Mouse (Mus musculus): Measurements from ENCODE around the gene Hist1h4n. TPM values are rescaled to one million over a fixed set of nuclear protein-coding genes. Genes with fewer than 3 reads are reported as not detected.
"Not testable (repeated sequence)": the region's sequence is repeated elsewhere in the genome, so short reads cannot be mapped to it uniquely, and the experiment has no call there.

Hist1h4n gene
- polyA plus RNA-seq, 1 experiment from 2014 or later, result 11.8 TPM

- H3K36me3 ChIP-seq (ENCODE audit: control insufficient read depth, insufficient read depth, low read length); DNase-seq (ENCODE audit: low spot score); H3K27me3 ChIP-seq (ENCODE audit: control insufficient read depth, insufficient read depth, low read length); H3K9me3 ChIP-seq (ENCODE audit: control insufficient read depth, low read length); H3K9ac ChIP-seq (ENCODE audit: low read length); H3K4me1 ChIP-seq (ENCODE audit: control insufficient read depth, insufficient read depth, low read length); H3K4me3 ChIP-seq (ENCODE audit: low read depth, low read length); H3K27ac ChIP-seq (replicated peaks; ENCODE audit: low read depth, low read length): not testable (repeated sequence)
- WGBS, result no CpG with 5 or more reads among the region's 24 CpGs
- peak; percentile 48; the same call in 1 of the 2 replicates for ATAC-seq (ENCODE audit: insufficient number of reproducible peaks, low FRiP score, low TSS enrichment, low read depth)
- peak within 1 kb of the TSS; percentile 27 for H3K4me2 ChIP-seq (ENCODE audit: low read depth, severe bottlenecking)
Measured at GRCm38 (mm10) chr13:21811539-21811938, 20.5 kb downstream of the Hist1h4n start, which contains the start of gene Hist1h4m. TSS of gene Hist1h4m (plus strand) at chr13:21811746.

DNA sequence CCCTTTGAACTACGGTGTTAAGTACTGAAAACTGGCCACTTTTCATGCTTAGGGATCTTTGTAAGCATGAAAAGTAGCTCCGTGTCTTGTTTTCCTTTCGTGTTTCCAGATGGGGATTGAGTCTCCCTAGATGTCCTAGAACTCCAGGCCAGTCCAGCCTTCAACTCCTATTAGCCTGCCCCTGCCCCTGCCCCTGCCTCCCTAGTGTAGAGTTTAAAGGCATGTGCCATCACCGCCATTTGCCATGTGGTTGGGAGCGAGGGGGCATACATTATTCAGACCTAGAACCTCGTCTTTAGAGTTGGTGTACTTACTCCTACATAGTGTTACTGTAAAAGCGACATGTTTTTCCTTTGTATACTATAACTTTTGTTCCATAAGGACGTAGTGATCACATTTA is 20.9 kb downstream of the Hist1h4n start:
- H3K9me3 ChIP-seq (ENCODE audit: control insufficient read depth, low read length); H3K4me3 ChIP-seq (ENCODE audit: low read depth, low read length); H3K9ac ChIP-seq (ENCODE audit: low read length); H3K27ac ChIP-seq (replicated peaks; ENCODE audit: low read depth, low read length); DNase-seq (ENCODE audit: low spot score); H3K4me1 ChIP-seq (ENCODE audit: control insufficient read depth, insufficient read depth, low read length); H3K36me3 ChIP-seq (ENCODE audit: control insufficient read depth, insufficient read depth, low read length); H3K4me2 ChIP-seq (ENCODE audit: low read depth, severe bottlenecking); H3K27me3 ChIP-seq (ENCODE audit: control insufficient read depth, insufficient read depth, low read length): not testable (repeated sequence)
- ATAC-seq (ENCODE audit: insufficient number of reproducible peaks, low FRiP score, low TSS enrichment, low read depth), result peak; percentile 42
- no CpG with 5 or more reads among the region's 8 CpGs for WGBS

GRCm38 (mm10) chr13:21810073-21810472 is 21.9 kb downstream of the Hist1h4n start, which contains the start of the genes Hist1h2bq and Hist1h2ao:
TSS of gene Hist1h2bq (minus strand) at chr13:21810197.
TSS of gene Hist1h2ao (plus strand) at chr13:21810465.
- DNase-seq (ENCODE audit: low spot score); H3K9me3 ChIP-seq (ENCODE audit: control insufficient read depth, low read length); H3K9ac ChIP-seq (ENCODE audit: low read length); H3K4me1 ChIP-seq (ENCODE audit: control insufficient read depth, insufficient read depth, low read length); H3K27ac ChIP-seq (replicated peaks; ENCODE audit: low read depth, low read length); H3K4me2 ChIP-seq (ENCODE audit: low read depth, severe bottlenecking); H3K4me3 ChIP-seq (ENCODE audit: low read depth, low read length); H3K27me3 ChIP-seq (ENCODE audit: control insufficient read depth, insufficient read depth, low read length); H3K36me3 ChIP-seq (ENCODE audit: control insufficient read depth, insufficient read depth, low read length): not testable (repeated sequence)
- WGBS, result no CpG with 5 or more reads among the region's 23 CpGs
- ATAC-seq (ENCODE audit: insufficient number of reproducible peaks, low FRiP score, low TSS enrichment, low read depth), result peak; percentile 96

- no CpG with 5 or more reads among the region's 4 CpGs for WGBS
Measured at GRCm38 (mm10) chr13:21803058-21803457, 28.9 kb downstream of the Hist1h4n start.

GRCm38 (mm10) chr13:21797163-21797562 is 34.8 kb downstream of the Hist1h4n start:
- H3K4me3 ChIP-seq (ENCODE audit: low read depth, low read length); ATAC-seq (ENCODE audit: insufficient number of reproducible peaks, low FRiP score, low TSS enrichment, low read depth); H3K9me3 ChIP-seq (ENCODE audit: control insufficient read depth, low read length); H3K9ac ChIP-seq (ENCODE audit: low read length); H3K36me3 ChIP-seq (ENCODE audit: control insufficient read depth, insufficient read depth, low read length); H3K27me3 ChIP-seq (ENCODE audit: control insufficient read depth, insufficient read depth, low read length); DNase-seq (ENCODE audit: low spot score); H3K4me1 ChIP-seq (ENCODE audit: control insufficient read depth, insufficient read depth, low read length); H3K4me2 ChIP-seq (ENCODE audit: low read depth, severe bottlenecking); H3K27ac ChIP-seq (replicated peaks; ENCODE audit: low read depth, low read length): not testable (repeated sequence)

More at GRCm38 (mm10) chr13:21803058-21803457, 28.9 kb downstream of the Hist1h4n start:
- H3K4me1 ChIP-seq (ENCODE audit: control insufficient read depth, insufficient read depth, low read length); H3K9ac ChIP-seq (ENCODE audit: low read length); H3K27ac ChIP-seq (replicated peaks; ENCODE audit: low read depth, low read length); H3K4me2 ChIP-seq (ENCODE audit: low read depth, severe bottlenecking); DNase-seq (ENCODE audit: low spot score); H3K4me3 ChIP-seq (ENCODE audit: low read depth, low read length); H3K9me3 ChIP-seq (ENCODE audit: control insufficient read depth, low read length); H3K27me3 ChIP-seq (ENCODE audit: control insufficient read depth, insufficient read depth, low read length); H3K36me3 ChIP-seq (ENCODE audit: control insufficient read depth, insufficient read depth, low read length): not testable (repeated sequence)
- ATAC-seq (ENCODE audit: insufficient number of reproducible peaks, low FRiP score, low TSS enrichment, low read depth), result peak; percentile 78; the same call in 1 of the 2 replicates

DNA sequence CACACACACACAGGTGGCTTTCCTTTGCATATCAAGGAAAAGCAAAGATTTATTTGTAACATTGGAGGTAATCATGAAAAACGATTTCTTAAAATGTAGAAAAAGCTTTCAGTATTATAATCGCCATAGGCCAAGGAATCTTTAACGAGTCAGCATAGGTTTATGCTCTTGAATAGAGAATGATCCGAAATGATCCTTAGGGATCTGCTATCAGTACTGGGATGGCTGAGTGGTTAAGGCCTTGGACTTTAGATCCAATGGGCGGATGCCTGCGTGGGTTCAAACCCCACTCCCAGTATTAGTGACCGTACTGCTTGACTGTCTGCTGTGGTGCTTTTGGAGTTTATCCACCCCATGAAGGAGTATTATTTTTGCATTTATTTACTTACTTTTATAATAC is 36.4 kb downstream of the Hist1h4n start:
- ATAC-seq (ENCODE audit: insufficient number of reproducible peaks, low FRiP score, low TSS enrichment, low read depth) (no peak), DNase-seq (ENCODE audit: low spot score) (no peak)
- Histone ChIP-seq H3K9me3 (ENCODE audit: control insufficient read depth, low read length) (no peaks in the 10 kb centered on the region), H3K9ac (ENCODE audit: low read length) (no peak overlapping the region), H3K4me2 (ENCODE audit: low read depth, severe bottlenecking) (no peak overlapping the region), H3K4me3 (ENCODE audit: low read depth, low read length) (no peak overlapping the region), H3K4me1 (ENCODE audit: control insufficient read depth, insufficient read depth, low read length) (no peaks in the 10 kb centered on the region), H3K27me3 (ENCODE audit: control insufficient read depth, insufficient read depth, low read length) (no peaks in the 10 kb centered on the region), H3K27ac (replicated peaks; ENCODE audit: low read depth, low read length) (no peak overlapping the region), H3K36me3 (ENCODE audit: control insufficient read depth, insufficient read depth, low read length) (no peaks in the 10 kb centered on the region)
- WGBS, result 91% methylated on average over 7 of the region's 7 CpGs

DNA sequence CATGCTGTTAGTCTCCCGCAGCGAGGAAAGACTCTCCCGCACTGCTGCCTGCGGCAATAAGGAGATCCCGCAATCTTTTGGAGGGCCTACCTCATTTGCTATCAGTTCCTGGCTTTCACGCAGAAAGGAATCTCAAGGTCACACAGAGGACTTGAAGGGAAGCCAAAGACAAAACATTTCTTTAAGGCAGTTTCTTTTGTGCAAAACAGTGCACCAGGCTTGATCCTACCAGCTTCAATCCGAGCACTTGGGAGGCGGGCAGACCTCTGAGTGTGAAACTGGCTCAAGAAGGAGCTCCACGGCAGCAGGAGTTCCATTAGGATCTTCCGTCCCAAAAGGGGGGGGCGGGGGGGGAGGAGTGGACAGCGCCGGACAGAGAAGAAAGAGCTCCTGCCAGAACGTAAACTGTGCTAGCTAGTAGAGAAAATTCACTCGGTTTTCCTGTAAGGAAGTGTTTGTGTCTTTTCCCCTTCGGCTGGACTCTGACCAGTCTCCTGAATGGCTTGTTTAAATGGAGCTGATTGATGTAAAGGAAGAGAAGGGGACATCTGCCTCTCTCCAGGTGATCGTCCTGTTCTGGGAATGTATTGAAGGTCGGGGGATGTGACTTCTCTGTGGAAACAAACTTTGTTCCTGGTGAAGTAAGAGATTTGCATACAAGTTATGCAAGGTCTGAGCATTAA is 41.3 kb downstream of the Hist1h4n start:
- H3K4me1 ChIP-seq (ENCODE audit: control insufficient read depth, insufficient read depth, low read length), result 0 out of 2 replicates have a peak, but pooled peaks cover 2% of the 10 kb centered on the region
- H3K36me3 ChIP-seq (ENCODE audit: control insufficient read depth, insufficient read depth, low read length), result no peaks in the 10 kb centered on the region
- no peak overlapping the region for H3K4me3 ChIP-seq (ENCODE audit: low read depth, low read length)
- H3K9ac ChIP-seq (ENCODE audit: low read length), result 0 out of 2 replicates have a peak overlapping the region, but pooled peaks have one; percentile 3
- peak; percentile 38 for DNase-seq (ENCODE audit: low spot score)
- H3K27me3 ChIP-seq (ENCODE audit: control insufficient read depth, insufficient read depth, low read length), result no peaks in the 10 kb centered on the region
- 10% methylated on average over 18 of the region's 18 CpGs for WGBS
- H3K4me2 ChIP-seq (ENCODE audit: low read depth, severe bottlenecking), result peak overlapping the region; percentile 8; the same call in 1 of the 2 replicates
- H3K27ac ChIP-seq (replicated peaks; ENCODE audit: low read depth, low read length), result no peak overlapping the region
- no peaks in the 10 kb centered on the region for H3K9me3 ChIP-seq (ENCODE audit: control insufficient read depth, low read length)
- no peak for ATAC-seq (ENCODE audit: insufficient number of reproducible peaks, low FRiP score, low TSS enrichment, low read depth)

- DNase-seq (ENCODE audit: low spot score) (no peak), ATAC-seq (ENCODE audit: insufficient number of reproducible peaks, low FRiP score, low TSS enrichment, low read depth) (no peak)
- Histone ChIP-seq H3K36me3 (ENCODE audit: control insufficient read depth, insufficient read depth, low read length) (no peaks in the 10 kb centered on the region), H3K4me2 (ENCODE audit: low read depth, severe bottlenecking) (no peak overlapping the region), H3K9me3 (ENCODE audit: control insufficient read depth, low read length) (no peaks in the 10 kb centered on the region), H3K4me3 (ENCODE audit: low read depth, low read length) (no peak overlapping the region), H3K4me1 (ENCODE audit: control insufficient read depth, insufficient read depth, low read length) (0 out of 2 replicates have a peak, but pooled peaks cover 2% of the 10 kb centered on the region), H3K9ac (ENCODE audit: low read length) (no peak overlapping the region), H3K27me3 (ENCODE audit: control insufficient read depth, insufficient read depth, low read length) (no peaks in the 10 kb centered on the region), H3K27ac (replicated peaks; ENCODE audit: low read depth, low read length) (no peak overlapping the region)
- 53% methylated on average over 6 of the region's 6 CpGs for WGBS
Measured at GRCm38 (mm10) chr13:21789925-21790324, 42.1 kb downstream of the Hist1h4n start.
